Mouse (Mus musculus): ENCODE results near the gene Rspo3.

The Rspo3 gene

GRCm38 (mm10) chr10:29535546-29536260, at the start of gene Rspo3:
Gene Rspo3, minus strand, starts transcription at chr10:29535867.
- peak; percentile 52 for DNase-seq (ENCODE audit: low spot score)

GRCm38 (mm10) chr10:29581940-29582339, 46.3 kb upstream of the Rspo3 start:
- no peak for DNase-seq (ENCODE audit: low spot score)

DNA sequence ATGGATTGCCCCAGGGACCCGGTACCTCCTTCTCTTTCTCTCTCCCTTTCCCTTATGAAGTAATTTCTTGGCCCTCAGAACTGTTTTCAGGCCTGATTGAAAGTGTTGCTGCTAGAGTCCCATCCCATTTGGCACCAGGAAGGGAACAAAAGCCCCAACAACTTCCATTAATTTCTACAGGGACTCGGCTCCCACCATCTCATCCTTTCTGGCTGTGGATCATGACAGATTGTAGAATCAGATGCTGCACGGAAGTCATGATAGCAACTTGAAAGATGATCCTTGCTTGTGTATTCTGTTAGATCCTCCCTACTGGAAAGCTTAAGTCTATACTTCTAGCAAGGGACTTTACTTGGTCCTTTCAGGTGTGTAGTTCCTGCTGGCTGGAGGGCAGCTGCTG, 45.8 kb upstream of the Rspo3 start:
- DNase-seq (ENCODE audit: low spot score): no peak

DNA sequence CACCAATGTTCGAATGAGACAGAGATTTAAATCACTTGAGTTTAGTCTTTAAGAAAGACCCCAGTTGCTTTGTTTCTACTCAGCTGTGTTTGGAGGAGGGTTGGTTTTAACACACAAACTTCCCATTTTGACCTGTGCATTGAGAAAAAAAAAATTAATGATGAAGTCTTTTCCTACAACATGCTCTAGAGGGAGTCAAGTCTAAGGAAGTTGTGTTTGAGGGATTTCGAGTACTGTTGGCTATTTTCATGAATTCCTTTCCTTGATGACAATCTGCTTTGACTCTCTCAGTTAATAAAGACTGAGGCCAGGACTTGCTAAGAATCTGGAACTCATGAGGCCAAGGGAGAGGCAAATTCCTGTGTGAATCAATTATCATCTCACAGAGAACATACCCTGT, 20.3 kb upstream of the Rspo3 start:
- DNase-seq (ENCODE audit: low spot score): no peak

DNA sequence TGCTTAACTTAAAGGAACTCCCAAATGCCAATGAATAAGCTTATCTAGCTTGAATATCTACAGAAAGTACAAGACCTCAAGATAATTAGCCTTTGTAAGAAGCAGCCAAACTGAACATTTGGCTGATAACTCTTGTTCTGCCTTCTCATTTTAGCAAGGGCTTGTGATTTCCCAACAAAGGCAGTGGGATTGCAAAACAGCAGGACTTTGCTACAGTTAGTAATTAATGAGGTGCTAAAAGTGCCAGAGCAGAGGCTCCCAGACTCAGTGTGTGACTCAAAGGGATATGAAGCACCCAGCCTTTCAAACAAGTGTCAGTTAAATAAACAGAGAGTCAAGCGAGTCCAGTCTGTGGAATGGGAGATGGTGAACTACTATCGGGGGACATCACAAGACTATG, 18.7 kb upstream of the Rspo3 start:
- DNase-seq (ENCODE audit: low spot score): no peak

GRCm38 (mm10) chr10:29542982-29543381, 7.3 kb upstream of the Rspo3 start:
- DNase-seq (ENCODE audit: low spot score): no peak

- no peak for DNase-seq (ENCODE audit: low spot score)
Measured at GRCm38 (mm10) chr10:29539516-29539915, 3.8 kb upstream of the Rspo3 start.

DNA sequence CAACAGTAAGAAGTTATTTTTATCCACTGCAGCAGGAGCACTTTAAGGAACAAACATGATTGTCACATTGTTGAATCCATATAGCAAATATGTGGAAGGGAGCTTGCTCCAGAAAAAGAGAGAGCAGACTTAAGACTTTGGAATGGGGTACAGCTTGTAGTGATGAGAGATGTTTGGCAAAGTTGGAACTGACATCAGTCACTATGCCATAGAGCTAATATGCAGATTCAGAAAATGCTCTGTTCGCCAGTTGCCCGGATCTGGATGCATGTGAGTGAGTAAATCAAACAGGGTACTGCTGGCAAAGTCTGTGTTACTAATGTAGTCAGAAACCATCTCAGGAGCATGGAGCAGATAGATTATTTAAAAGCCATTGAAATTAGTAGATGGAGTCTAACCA, 3.1 kb upstream of the Rspo3 start:
- DNase-seq (ENCODE audit: low spot score): no peak

- DNase-seq (ENCODE audit: low spot score): no peak
Measured at GRCm38 (mm10) chr10:29534830-29535227, 838 bp downstream of the Rspo3 start.

GRCm38 (mm10) chr10:29533846-29534829, 1.5 kb downstream of the Rspo3 start:
- no peak for DNase-seq (ENCODE audit: low spot score)

DNA sequence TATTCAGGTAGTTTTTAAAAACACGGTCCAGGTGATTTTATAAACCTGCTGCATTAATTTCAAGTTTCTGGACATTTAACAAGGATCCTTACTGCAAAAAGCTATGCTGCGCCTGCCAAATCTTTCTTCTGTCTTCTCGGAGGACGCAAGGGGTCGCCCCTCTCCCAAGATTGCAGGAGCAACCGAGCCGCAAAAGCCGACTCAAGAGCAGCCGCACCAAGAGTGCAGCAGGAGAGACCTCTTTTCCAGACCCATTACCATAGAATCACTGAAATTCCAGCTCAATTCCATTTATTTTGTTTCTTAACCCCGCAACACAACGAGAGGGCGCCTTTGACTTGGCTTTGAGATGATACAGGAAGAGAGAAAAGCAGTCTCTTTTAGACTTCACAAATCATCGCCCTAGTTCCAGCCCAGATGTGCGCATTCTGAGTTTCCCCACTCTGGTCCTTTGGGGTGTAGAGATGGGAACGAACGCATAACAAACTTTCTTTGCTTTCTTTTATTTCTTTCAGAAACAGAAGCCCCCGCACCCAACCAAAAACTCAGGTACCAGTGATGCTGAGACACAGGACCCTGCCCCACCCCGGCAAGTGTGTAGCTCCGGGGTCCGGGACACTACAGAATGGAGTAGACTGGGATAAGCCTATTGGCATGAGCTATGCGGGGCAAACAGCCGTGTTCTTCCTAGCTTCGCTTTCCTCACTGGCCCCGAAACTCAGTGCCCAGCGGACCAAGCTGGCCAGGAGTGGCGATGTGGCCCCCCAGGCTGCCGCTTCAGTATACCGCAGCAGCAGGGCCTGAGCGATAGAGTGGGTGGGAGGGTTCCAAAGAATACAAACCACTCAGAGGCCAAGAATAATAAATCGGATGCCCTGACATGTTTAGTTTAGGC, 2.6 kb downstream of the Rspo3 start:
- peak; percentile 77 for DNase-seq (ENCODE audit: low spot score)

- no peak for DNase-seq (ENCODE audit: low spot score)
Measured at GRCm38 (mm10) chr10:29513563-29513962, 22.1 kb downstream of the Rspo3 start.

- no peak for DNase-seq (ENCODE audit: low spot score)
Measured at GRCm38 (mm10) chr10:29508167-29508566, 27.5 kb downstream of the Rspo3 start.

GRCm38 (mm10) chr10:29497205-29497822, 38.4 kb downstream of the Rspo3 start:
- no peak for DNase-seq (ENCODE audit: low spot score)

- no peak for DNase-seq (ENCODE audit: low spot score)
Measured at GRCm38 (mm10) chr10:29493996-29494395, 41.7 kb downstream of the Rspo3 start.

- DNase-seq (ENCODE audit: low spot score): no peak
Measured at GRCm38 (mm10) chr10:29480945-29481344, 54.7 kb downstream of the Rspo3 start.

GRCm38 (mm10) chr10:29479401-29479800, 56.3 kb downstream of the Rspo3 start:
- DNase-seq (ENCODE audit: low spot score): no peak

DNA sequence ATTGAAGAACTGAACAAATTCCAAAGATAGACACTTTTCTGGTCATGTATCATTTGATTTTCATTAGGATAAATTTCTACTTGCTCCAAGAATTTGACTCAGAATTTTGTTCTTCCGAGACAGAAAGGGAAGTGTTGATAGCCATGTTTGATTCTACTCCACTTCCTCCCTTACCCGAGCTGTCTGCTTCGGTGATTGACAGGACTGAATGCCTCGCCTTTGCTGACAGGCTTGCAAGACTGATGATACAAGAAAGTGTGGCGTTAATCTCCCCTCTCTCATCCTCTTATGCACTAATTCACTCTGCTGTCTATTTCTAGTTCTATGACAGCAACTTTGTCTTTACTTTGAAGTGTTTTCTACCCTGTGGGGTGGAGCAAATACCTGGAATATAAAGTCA, 65.2 kb downstream of the Rspo3 start:
- no peak for DNase-seq (ENCODE audit: low spot score)

GRCm38 (mm10) chr10:29460100-29460499, 75.6 kb downstream of the Rspo3 start:
- no peak for DNase-seq (ENCODE audit: low spot score)

DNA sequence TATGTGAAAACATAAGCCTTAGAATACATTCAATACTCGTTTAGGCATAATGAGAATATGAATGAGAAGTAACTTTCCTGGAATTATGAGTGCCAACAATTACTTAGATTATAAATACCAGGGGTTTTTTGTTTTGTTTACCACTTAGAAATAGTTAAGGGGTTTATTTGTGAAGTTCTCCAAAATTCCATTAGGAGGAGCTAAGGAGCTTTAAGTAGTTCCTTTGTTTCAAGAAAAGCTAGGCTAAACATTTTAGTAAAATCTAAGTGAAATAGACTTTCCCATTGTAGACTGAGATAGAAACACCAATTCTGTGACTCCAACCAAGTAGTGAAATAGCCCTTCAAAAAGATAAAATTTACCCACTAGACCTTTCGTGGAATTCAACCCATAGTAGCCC, 76.0 kb downstream of the Rspo3 start:
- DNase-seq (ENCODE audit: low spot score): no peak

- DNase-seq (ENCODE audit: low spot score): no peak
Measured at GRCm38 (mm10) chr10:29445076-29445475, 90.6 kb downstream of the Rspo3 start.

DNA sequence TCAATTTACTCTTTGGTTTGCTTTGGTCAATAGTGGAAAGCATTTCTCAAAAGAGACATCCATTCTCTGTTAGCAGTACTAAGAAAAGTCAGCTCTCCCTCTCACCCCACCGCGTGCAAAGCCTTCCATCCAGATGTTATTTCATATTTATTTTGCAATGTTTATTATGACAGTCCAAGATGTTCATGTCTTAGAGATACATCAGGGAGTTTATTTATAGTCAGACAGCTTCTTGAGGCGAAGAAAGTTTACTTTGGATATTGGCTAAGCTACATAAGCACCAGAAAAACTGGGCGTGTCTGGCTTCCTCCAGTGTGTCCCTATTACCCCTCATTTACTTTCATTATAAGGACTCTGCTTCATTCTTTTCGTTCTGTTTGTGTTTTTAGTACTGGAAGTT, 94.4 kb downstream of the Rspo3 start:
- DNase-seq (ENCODE audit: low spot score): no peak

All from ovary, postnatal 36 days (tissue).